Mouse (Mus musculus) heart, adult 2 months (tissue): ENCODE results near the gene Rap1gap. TPM values are rescaled to one million over a fixed set of nuclear protein-coding genes. Genes with fewer than 3 reads are reported as not detected.

ENCODE experiments used
- DNase-seq, 2 experiments: peaks; one replicate each; pipeline ENCODE4 v3.0.0; 2021
- H3K27ac ChIP-seq: fragments of 200-600 bp; 2 replicates; pipeline ENCODE4 v1.8.1; 2022
- H3K27me3 ChIP-seq: fragments of 200-500 bp; 2 replicates; pipeline ENCODE4 v1.6.1; 2012; ENCODE audit warnings: mild to moderate bottlenecking, low read length, inconsistent platforms, mixed read lengths; ENCODE audit not compliant: control insufficient read depth, insufficient read depth
- H3K36me3 ChIP-seq: fragments of 200-500 bp; 2 replicates; pipeline ENCODE4 v1.6.1; 2012; ENCODE audit warnings: low read length, inconsistent platforms; ENCODE audit not compliant: control insufficient read depth, insufficient read depth
- H3K4me1 ChIP-seq: fragments of 200-500 bp; 2 replicates; pipeline ENCODE4 v1.6.1; 2011; ENCODE audit warnings: low read length; ENCODE audit not compliant: control insufficient read depth, insufficient read depth
- H3K4me3 ChIP-seq: fragments of 200-600 bp; 2 replicates; pipeline ENCODE4 v1.8.1; 2022
- H3K79me2 ChIP-seq: fragments of 200-500 bp; replicated peaks from 2 replicates; pipeline ENCODE4 v1.6.1; 2012; ENCODE audit warnings: mild to moderate bottlenecking, inconsistent platforms, low read length, moderate library complexity, mixed read lengths; ENCODE audit not compliant: control insufficient read depth, insufficient read depth
- H3K9ac ChIP-seq: fragments of 200-500 bp; 2 replicates; pipeline ENCODE4 v1.6.1; 2012; ENCODE audit warnings: low read depth, mild to moderate bottlenecking, control low read depth, inconsistent platforms, low read length, mixed read lengths
- CTCF ChIP-seq: fragments of 200-600 bp; IDR thresholded peaks from 2 replicates; pipeline ENCODE4 v1.8.1; 2022; ENCODE audit warnings: antibody characterized with exemption, mild to moderate bottlenecking, moderate library complexity
- EP300 ChIP-seq: fragments of 200-500 bp; IDR thresholded peaks from 2 replicates; pipeline ENCODE4 v1.6.1; 2011; ENCODE audit warnings: low read depth, low read length, control low read depth; ENCODE audit not compliant: insufficient read depth
- POLR2A ChIP-seq: fragments of 200-500 bp; IDR thresholded peaks from 2 replicates; pipeline ENCODE4 v1.6.1; 2011; ENCODE audit warnings: mild to moderate bottlenecking, low read depth, low read length, control low read depth; ENCODE audit not compliant: insufficient read depth
- WGBS: fragments of 180-500 bp; shearing (Covaris S2); methylation state at CpG from one replicate; pipeline ENCODE4 v1.1.7; 2018; 5-methylcytosine and 5-hydroxymethylcytosine counted together
- intact Hi-C: fragments of 180-260 bp; cut with DNase I; formaldehyde crosslinking; loops from one replicate; pipeline ENCODE4 v1.15.1; 2025
- polyA plus RNA-seq: library from polyadenylated mRNA; depleted of rRNA; stranded (reverse); fragments of >200 nt; gene quantifications from 2 replicates; pipeline ENCODE4 v1.2.3, GENCODE M21; 2012
- total RNA-seq, 2 experiments: library from RNA; stranded (reverse); gene quantifications; 2 replicates each; pipeline ENCODE4 v1.2.3; 2021

The Rap1gap gene
- total and polyA plus RNA-seq, 3 experiments, result 14.7 to 35.9 (median 15.6) TPM

DNA sequence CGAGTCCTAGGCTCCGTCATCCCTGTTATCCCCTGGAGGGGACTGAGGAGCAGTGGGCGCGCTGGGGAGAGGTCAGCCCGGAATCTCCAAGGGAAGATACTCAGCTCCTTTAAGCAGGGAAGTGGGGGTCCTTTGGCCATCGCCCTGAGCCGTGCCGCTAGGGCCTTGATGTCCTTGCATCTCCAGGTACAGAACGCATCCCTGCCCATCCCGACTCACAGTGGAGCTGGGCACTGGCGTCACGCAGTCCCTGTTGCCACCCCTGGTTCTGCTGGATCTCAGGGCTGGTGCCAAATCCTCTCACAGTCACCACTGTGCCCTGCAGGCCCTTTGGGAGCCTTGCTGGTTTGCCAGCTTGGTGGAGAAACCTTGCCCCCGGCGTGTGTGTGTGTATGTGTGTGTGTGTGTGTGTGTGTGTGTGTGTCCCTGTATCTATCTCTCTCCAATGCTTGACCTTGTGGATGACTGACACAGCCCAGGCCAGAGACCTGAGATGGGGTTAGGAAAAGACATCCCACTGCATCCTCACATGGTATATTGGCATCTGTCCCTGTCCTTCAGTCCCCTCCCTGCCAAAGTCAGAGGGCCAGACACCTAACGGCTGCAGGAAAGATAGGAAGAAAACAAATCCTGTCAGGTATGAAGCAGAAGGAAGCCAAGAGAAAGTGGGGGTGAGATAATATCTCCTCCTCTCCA lies 602 bp downstream of the Rap1gap start:
- peak overlapping the region; percentile 44 for H3K4me3 ChIP-seq
- H3K79me2 ChIP-seq, result no peaks in the 10 kb centered on the region
- TF ChIP-seq EP300, result no peak
- TF ChIP-seq POLR2A, result no peak
- TF ChIP-seq CTCF, result no peak
- H3K9ac ChIP-seq, result peak overlapping the region; percentile 35
- peaks cover 2% of the 10 kb centered on the region for H3K27me3 ChIP-seq
- WGBS, result 12% methylated on average over 15 of the region's 15 CpGs
- H3K4me1 ChIP-seq, result peaks cover 3% of the 10 kb centered on the region; the same call in 1 of the 2 replicates
- intact Hi-C loops, result no loop called here
- no peaks in the 10 kb centered on the region for H3K36me3 ChIP-seq
- H3K27ac ChIP-seq, result no peak overlapping the region
- DNase-seq, result no peak

DNA sequence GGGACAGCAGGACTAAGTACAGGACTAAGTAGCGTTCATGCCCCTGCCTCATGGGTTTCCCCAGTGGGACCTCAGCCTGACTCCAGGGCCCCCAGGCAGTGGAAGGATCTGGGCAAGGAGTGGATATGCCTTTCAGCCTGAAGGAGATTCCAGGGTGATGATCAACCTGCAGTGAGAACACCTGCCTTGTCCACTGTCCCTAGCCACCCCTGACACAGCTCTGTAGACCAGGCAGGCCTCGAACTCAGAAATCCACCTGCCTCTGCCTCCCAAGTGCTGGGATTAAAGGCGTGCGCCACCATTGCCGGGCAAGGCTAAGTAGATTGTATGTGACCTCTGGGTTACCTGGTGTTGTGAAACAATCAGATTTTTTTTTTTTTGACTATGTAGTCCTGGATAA lies 1.3 kb downstream of the Rap1gap start:
- H3K27me3 ChIP-seq, result peaks cover 2% of the 10 kb centered on the region
- H3K4me3 ChIP-seq, result no peak overlapping the region
- H3K9ac ChIP-seq, result no peak overlapping the region
- H3K27ac ChIP-seq, result no peak overlapping the region
- H3K36me3 ChIP-seq, result no peaks in the 10 kb centered on the region
- DNase-seq, result no peak
- TF ChIP-seq POLR2A, result no peak
- TF ChIP-seq EP300, result no peak
- TF ChIP-seq CTCF, result no peak
- H3K4me1 ChIP-seq, result peaks cover 3% of the 10 kb centered on the region; the same call in 1 of the 2 replicates
- 91% methylated on average over 5 of the region's 5 CpGs for WGBS
- intact Hi-C loops, result no loop called here
- no peaks in the 10 kb centered on the region for H3K79me2 ChIP-seq

DNA sequence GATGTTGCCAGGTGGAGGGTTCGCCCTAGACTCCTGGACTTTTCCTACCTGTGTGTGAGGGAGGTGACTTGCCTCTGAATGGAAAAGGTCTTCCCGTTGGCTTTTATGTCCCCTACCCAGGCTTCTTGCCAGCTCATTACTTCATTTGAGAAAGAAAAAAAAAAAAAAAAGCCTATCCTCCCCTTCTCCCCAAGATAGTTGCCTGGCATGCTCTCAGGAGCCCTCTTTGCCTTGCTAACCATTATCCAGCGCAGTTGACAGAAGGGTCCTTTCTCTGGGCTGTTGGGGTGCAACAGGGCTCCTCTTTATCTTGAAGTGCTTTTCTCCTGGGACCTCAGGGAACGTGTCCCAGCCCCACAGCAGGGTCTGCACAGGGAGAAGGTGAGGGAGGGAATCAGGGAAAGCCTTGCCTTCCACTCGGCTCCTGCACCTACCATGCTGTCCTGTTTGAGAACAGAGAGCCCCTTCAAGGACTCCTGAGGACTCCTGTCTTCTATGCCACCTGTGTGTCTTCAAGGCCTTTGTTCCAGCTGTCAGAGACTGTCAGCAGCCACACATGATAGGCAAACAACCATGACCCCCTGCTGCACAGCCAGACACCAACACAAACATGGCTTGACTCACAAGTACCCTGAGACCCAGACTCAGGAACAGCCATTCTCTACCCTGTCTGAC lies 1.9 kb downstream of the Rap1gap start:
- Histone ChIP-seq H3K27ac (no peak overlapping the region), H3K9ac (no peak overlapping the region), H3K36me3 (no peaks in the 10 kb centered on the region), H3K79me2 (no peaks in the 10 kb centered on the region), H3K4me3 (no peak overlapping the region), H3K27me3 (peaks cover 2% of the 10 kb centered on the region), H3K4me1 (peaks cover 3% of the 10 kb centered on the region; the same call in 1 of the 2 replicates)
- WGBS, result 55% methylated on average over 5 of the region's 5 CpGs
- intact Hi-C loops, result no loop called here
- TF ChIP-seq CTCF, result no peak
- DNase-seq, result no peak

DNA sequence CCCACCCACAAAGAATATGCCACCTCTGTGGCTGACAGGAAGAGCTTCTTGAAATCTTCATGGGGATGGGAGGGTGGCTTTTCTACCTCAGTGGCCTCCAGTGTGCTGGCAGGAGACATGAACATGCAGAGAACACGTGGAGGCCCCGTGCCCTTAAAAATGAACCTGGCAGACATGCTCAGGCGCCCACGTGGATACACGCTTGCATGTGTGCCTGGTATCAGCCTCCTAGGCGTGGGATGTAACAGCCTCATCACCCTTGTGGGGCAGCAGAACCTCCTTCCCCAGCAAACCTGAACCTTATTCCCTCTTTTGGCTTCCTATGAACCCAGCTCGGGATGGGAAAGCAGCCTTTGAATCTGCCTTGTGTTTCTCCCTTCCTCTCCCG lies 2.4 kb downstream of the Rap1gap start:
- no peak for DNase-seq
- TF ChIP-seq POLR2A (no peak), EP300 (no peak), CTCF (no peak)
- no peak overlapping the region for H3K4me3 ChIP-seq
- H3K79me2 ChIP-seq, result no peaks in the 10 kb centered on the region
- 73% methylated on average over 8 of the region's 8 CpGs for WGBS
- intact Hi-C loops, result no loop called here
- H3K9ac ChIP-seq, result no peak overlapping the region
- H3K4me1 ChIP-seq, result peaks cover 3% of the 10 kb centered on the region; the same call in 1 of the 2 replicates
- peaks cover 2% of the 10 kb centered on the region for H3K27me3 ChIP-seq
- no peaks in the 10 kb centered on the region for H3K36me3 ChIP-seq
- H3K27ac ChIP-seq, result no peak overlapping the region

DNA sequence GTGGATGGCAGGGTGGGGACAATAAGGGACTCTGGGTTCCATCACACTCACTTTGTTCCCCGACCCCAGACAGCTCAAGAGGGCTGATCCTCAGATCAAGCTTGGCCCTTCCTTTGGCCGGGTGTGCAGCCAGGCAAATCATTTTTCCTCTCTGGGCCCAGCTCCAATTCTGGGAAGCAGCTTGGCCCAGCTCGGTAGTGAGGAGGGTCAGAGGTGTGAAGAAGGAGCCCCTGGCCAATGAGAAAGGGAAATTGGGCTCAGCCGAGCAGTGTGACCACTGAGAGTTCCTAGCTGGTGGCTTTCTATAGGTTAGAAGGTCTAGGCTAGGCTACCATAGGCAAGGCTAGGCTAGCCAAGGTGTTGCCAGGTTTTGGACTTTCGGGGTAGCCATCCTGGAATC lies 3.2 kb downstream of the Rap1gap start:
- Histone ChIP-seq H3K27me3 (peaks cover 2% of the 10 kb centered on the region), H3K27ac (no peak overlapping the region), H3K4me1 (peaks cover 3% of the 10 kb centered on the region; the same call in 1 of the 2 replicates), H3K4me3 (no peak overlapping the region), H3K36me3 (no peaks in the 10 kb centered on the region), H3K79me2 (no peaks in the 10 kb centered on the region), H3K9ac (no peak overlapping the region)
- intact Hi-C loops, result no loop called here
- DNase-seq, result no peak
- TF ChIP-seq EP300, result no peak
- no peak for TF ChIP-seq POLR2A
- TF ChIP-seq CTCF, result no peak
- WGBS, result 24% methylated on average over 5 of the region's 5 CpGs

DNA sequence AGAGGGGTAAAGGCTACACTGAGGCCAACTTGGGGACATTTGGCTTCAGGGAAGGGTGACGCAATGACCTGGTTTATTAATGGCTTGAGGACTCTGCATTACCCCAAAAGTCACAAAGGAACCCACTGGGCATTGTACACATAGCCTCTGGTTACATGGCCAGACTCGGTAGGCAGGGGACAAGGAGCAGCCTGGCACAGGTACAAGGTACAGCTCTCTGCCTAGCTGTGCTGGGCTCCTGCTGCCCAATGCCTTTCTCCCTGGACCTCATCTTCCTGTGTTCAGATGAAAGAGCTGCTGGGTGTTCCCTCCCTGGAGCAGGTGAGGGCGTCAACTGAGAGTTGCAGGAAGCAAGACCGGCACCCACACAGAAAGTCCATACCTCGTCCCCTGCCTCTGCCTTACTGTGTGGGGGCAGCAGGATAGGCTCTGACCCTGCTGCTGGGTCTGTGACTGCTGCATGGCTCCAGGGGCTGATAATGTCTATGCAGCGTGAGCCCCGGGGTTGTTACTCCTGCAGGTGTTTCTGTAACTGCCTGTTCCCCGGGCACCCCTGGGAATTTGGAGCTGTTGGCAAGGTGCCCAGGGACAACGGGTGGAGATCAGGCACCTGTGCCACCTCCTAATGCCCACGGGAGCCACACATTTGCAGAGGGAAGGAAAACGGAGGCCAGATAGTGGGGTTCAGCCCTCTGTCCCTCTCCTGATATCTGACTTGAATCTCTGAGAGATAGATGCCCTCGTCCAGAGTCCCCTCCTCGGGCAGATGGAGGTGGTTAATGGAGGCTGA lies 7.4 kb downstream of the Rap1gap start:
- H3K27ac ChIP-seq, result no peak overlapping the region
- H3K79me2 ChIP-seq, result no peaks in the 10 kb centered on the region
- WGBS, result 64% methylated on average over 13 of the region's 13 CpGs
- intact Hi-C loops, result no loop called here
- H3K27me3 ChIP-seq, result no peaks in the 10 kb centered on the region; the same call in 1 of the 2 replicates
- no peak for DNase-seq
- no peak overlapping the region for H3K9ac ChIP-seq
- TF ChIP-seq EP300 (no peak), CTCF (no peak), POLR2A (no peak)
- no peaks in the 10 kb centered on the region for H3K36me3 ChIP-seq
- peaks cover 1% of the 10 kb centered on the region; the same call in 1 of the 2 replicates for H3K4me1 ChIP-seq
- H3K4me3 ChIP-seq, result no peak overlapping the region
